Mouse (Mus musculus) liver, embryonic 16.5 days (tissue): ENCODE measurements around the gene Olfr1288. TPM values are rescaled to one million over a fixed set of nuclear protein-coding genes. Genes with fewer than 3 reads are reported as not detected.

Experiments
- ATAC-seq: fragments of 200-750 bp; cut with Nextera tagmentation; 2 replicates; pipeline ENCODE4 v1.8.0; 2017; ENCODE audit warnings: low read depth, mild to moderate bottlenecking, moderate number of reproducible peaks, moderate library complexity
- H3K27ac ChIP-seq: fragments of 300-500 bp; sonication (generic); 2 replicates; pipeline ENCODE4 v1.5.1; 2014; ENCODE audit warnings: mild to moderate bottlenecking, low read length
- H3K27me3 ChIP-seq: fragments of 300-500 bp; sonication (generic); 2 replicates; pipeline ENCODE4 v1.6.1; 2014; ENCODE audit warnings: low read depth, low read length, mixed read lengths; ENCODE audit not compliant: control insufficient read depth, insufficient read depth
- H3K36me3 ChIP-seq: fragments of 300-500 bp; sonication (generic); 2 replicates; pipeline ENCODE4 v1.6.1; 2014; ENCODE audit warnings: mild to moderate bottlenecking; ENCODE audit not compliant: control insufficient read depth, insufficient read depth
- H3K4me1 ChIP-seq: fragments of 300-500 bp; sonication (generic); 2 replicates; pipeline ENCODE4 v1.6.1; 2014; ENCODE audit warnings: low read depth, low read length, mixed read lengths; ENCODE audit not compliant: control insufficient read depth
- H3K4me2 ChIP-seq: fragments of 300-500 bp; sonication (generic); 2 replicates; pipeline ENCODE4 v1.6.1; 2014; ENCODE audit warnings: low read depth, low read length, mixed read lengths
- H3K4me3 ChIP-seq: fragments of 300-500 bp; sonication (generic); 2 replicates; pipeline ENCODE4 v1.5.1; 2014; ENCODE audit warnings: low read depth, mild to moderate bottlenecking, low read length
- H3K9ac ChIP-seq: fragments of 300-500 bp; sonication (generic); 2 replicates; pipeline ENCODE4 v1.6.1; 2014; ENCODE audit warnings: low read depth, low read length
- H3K9me3 ChIP-seq: fragments of 300-500 bp; sonication (generic); replicated peaks from 2 replicates; pipeline ENCODE4 v1.6.1; 2016; ENCODE audit warnings: low read length; ENCODE audit not compliant: control insufficient read depth
- WGBS: fragments of 180-500 bp; shearing (Covaris S2); extraction: QIAGEN DNeasy Blood & Tissue Kit; methylation state at CpG from one replicate; pipeline ENCODE4 v1.1.7; 2014; ENCODE audit not compliant: insufficient replicate concordance; 5-methylcytosine and 5-hydroxymethylcytosine counted together
- polyA plus RNA-seq: library from polyadenylated mRNA; unstranded; fragments of >200 nt; fragmentation: Nextera tagmentation; extraction: Ambion mirVana; gene quantifications from 2 replicates; pipeline ENCODE4 v1.2.1, GENCODE M21; 2015

Olfr1288 gene
- polyA plus RNA-seq = not detected in 2 replicates

GRCm38 (mm10) chr2:111473801-111474200 is at the start of gene Olfr1288:
Gene Olfr1288, plus strand, starts transcription at chr2:111474101.
- H3K27me3 ChIP-seq = no peaks in the 10 kb centered on the region
- H3K4me3 ChIP-seq = no peak within 1 kb of the TSS
- WGBS = 77% methylated on average over 1 of the region's 1 CpGs
- H3K36me3 ChIP-seq = no peaks in the 10 kb centered on the region
- no peak for ATAC-seq
- H3K4me1 ChIP-seq = no peaks in the 10 kb centered on the region
- no peak within 1 kb of the TSS for H3K9ac ChIP-seq
- H3K4me2 ChIP-seq = no peak within 1 kb of the TSS
- H3K27ac ChIP-seq = no peak within 1 kb of the TSS
- no peaks in the 10 kb centered on the region for H3K9me3 ChIP-seq

DNA sequence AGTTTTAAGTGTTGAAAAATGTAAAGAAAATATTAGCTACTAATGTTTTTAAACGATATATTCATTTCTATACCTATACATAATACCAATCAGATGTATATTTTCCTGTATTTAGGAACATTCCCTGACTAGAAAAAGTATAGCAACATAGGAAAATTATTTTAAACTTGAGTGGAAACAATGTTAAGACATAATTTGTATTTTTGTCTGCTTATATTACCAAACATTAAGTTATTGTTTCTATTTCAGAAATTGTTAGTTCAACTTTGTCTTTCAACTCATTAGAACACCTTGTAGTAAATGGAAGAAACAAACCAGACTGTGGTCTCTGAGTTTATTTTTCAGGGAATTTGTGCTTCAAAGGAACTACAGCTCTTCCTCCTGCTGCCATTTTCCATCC is 25.1 kb upstream of the Olfr1288 start, which contains the start of gene Olfr1287:
Gene Olfr1287 (plus strand): TSS at position 301 of the 400 bp plus-strand sequence.
- H3K9ac ChIP-seq = no peak within 1 kb of the TSS
- WGBS = 46% methylated on average over 1 of the region's 1 CpGs
- no peak within 1 kb of the TSS for H3K4me3 ChIP-seq
- no peak for ATAC-seq
- no peaks in the 10 kb centered on the region for H3K9me3 ChIP-seq
- no peaks in the 10 kb centered on the region for H3K36me3 ChIP-seq
- H3K4me2 ChIP-seq = no peak within 1 kb of the TSS
- H3K27ac ChIP-seq = no peak within 1 kb of the TSS
- no peaks in the 10 kb centered on the region for H3K27me3 ChIP-seq
- H3K4me1 ChIP-seq = no peaks in the 10 kb centered on the region

DNA sequence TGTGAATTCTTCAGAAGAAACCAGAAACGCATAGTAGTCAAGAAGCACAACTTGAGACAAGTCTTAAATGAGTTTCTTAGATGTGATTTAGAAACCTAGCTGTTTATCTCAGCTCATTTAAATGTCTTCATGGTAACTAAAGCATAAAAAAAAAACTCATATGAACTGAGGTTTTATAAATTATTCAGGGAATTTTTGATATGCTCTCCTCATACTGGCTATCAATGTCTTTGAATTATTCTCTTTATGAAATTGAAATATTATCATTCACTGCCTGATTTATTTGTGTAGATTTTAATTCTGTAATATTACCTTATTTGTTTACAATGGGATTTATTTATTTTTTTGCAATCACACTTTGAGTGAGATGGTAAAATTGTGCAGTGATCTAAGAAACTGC is 6.6 kb downstream of the Olfr1288 start, which contains the start of gene Olfr1289:
Gene Olfr1289 (plus strand): TSS at position 301 of the 400 bp plus-strand sequence.
- H3K4me2 ChIP-seq = no peak within 1 kb of the TSS
- H3K4me3 ChIP-seq = no peak within 1 kb of the TSS
- H3K27me3 ChIP-seq = no peaks in the 10 kb centered on the region
- H3K4me1 ChIP-seq = no peaks in the 10 kb centered on the region
- no peak within 1 kb of the TSS for H3K27ac ChIP-seq
- ATAC-seq = no peak
- H3K9ac ChIP-seq = no peak within 1 kb of the TSS
- 50% methylated on average over 1 of the region's 1 CpGs for WGBS
- no peaks in the 10 kb centered on the region for H3K9me3 ChIP-seq
- no peaks in the 10 kb centered on the region for H3K36me3 ChIP-seq

- no peaks in the 10 kb centered on the region for H3K4me1 ChIP-seq
- H3K9ac ChIP-seq = no peak within 1 kb of the TSS
- 56% methylated on average over 5 of the region's 5 CpGs for WGBS
- H3K36me3 ChIP-seq = no peaks in the 10 kb centered on the region
- no peaks in the 10 kb centered on the region for H3K27me3 ChIP-seq
- H3K4me2 ChIP-seq = no peak within 1 kb of the TSS
- H3K4me3 ChIP-seq = no peak within 1 kb of the TSS
- no peak within 1 kb of the TSS for H3K27ac ChIP-seq
- no peak for ATAC-seq
- no peaks in the 10 kb centered on the region for H3K9me3 ChIP-seq
Measured at GRCm38 (mm10) chr2:111493729-111494128, 19.8 kb downstream of the Olfr1288 start, which contains the start of gene Olfr1290. Gene Olfr1290, minus strand, starts transcription at chr2:111493829.

DNA sequence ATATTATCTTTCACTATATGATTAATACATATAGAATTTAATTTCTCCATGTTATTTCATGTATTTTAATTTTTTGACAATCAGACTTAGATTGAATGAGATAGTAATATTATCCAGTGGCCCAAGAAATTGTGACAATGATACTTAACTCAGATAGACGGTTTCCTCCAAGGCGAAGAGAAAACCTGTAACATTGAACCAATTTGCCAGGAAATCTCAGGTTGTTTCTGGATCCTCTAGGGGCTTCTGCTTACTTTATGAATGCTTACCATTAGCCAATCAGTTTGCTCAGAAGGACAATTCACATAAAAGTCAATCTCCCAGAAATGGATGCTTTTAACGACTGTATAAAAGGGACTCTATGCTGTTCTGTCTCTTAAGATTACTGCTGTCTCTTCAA is 23.0 kb downstream of the Olfr1288 start, which contains the start of gene Olfr1291-ps1:
Gene Olfr1291-ps1 (plus strand): TSS at position 301 of the 400 bp plus-strand sequence.
- H3K36me3 ChIP-seq = no peaks in the 10 kb centered on the region
- no peaks in the 10 kb centered on the region for H3K27me3 ChIP-seq
- ATAC-seq = no peak
- no peak within 1 kb of the TSS for H3K27ac ChIP-seq
- no peak within 1 kb of the TSS for H3K4me3 ChIP-seq
- H3K9ac ChIP-seq = no peak within 1 kb of the TSS
- 79% methylated on average over 3 of the region's 3 CpGs for WGBS
- H3K9me3 ChIP-seq = no peaks in the 10 kb centered on the region
- no peak within 1 kb of the TSS for H3K4me2 ChIP-seq
- no peaks in the 10 kb centered on the region for H3K4me1 ChIP-seq

GRCm38 (mm10) chr2:111517451-111517850 is 43.5 kb downstream of the Olfr1288 start:
- Histone ChIP-seq H3K27ac (no peak overlapping the region), H3K9ac (no peak overlapping the region), H3K36me3 (no peaks in the 10 kb centered on the region), H3K4me2 (no peak overlapping the region), H3K27me3 (no peaks in the 10 kb centered on the region), H3K4me3 (no peak overlapping the region), H3K4me1 (no peaks in the 10 kb centered on the region), H3K9me3 (no peaks in the 10 kb centered on the region)
- ATAC-seq = no peak
- WGBS = 76% methylated on average over 10 of the region's 10 CpGs

DNA sequence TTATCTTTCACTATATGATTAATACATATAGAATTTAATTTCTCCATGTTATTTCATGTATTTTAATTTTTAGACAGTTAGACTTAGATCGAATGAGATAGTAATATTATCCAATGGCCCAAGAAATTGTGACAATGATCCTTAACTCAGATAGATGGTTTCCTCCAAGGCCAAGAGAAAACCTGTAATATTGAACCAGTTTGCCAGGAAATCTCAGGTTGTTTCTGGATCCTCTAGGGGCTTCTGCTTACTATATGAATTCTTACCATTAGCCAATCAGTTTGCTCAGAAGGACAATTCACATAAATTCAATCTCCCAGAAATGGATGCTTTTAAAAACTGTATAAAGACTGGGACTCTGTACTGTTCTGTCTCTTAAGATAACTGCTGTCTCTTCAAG is 51.0 kb downstream of the Olfr1288 start, which contains the start of gene Olfr1293-ps:
Gene Olfr1293-ps (plus strand): TSS at position 301 of the 400 bp plus-strand sequence.
- H3K4me3 ChIP-seq = no peak within 1 kb of the TSS
- no peak within 1 kb of the TSS for H3K9ac ChIP-seq
- no peaks in the 10 kb centered on the region for H3K9me3 ChIP-seq
- H3K27ac ChIP-seq = no peak within 1 kb of the TSS
- no peaks in the 10 kb centered on the region for H3K4me1 ChIP-seq
- no peaks in the 10 kb centered on the region for H3K36me3 ChIP-seq
- no peaks in the 10 kb centered on the region for H3K27me3 ChIP-seq
- 53% methylated on average over 1 of the region's 1 CpGs for WGBS
- no peak for ATAC-seq
- no peak within 1 kb of the TSS for H3K4me2 ChIP-seq

Other genes starting within 250 kb of the Olfr1288 start
- not detected in 2 replicates for gene 4930430A15Rik, start 244.5 kb upstream of the Olfr1288 start, polyA plus RNA-seq
- not detected in 2 replicates for gene Olfr1275, start 238.8 kb upstream of the Olfr1288 start, polyA plus RNA-seq
- gene Olfr1276, start 219.6 kb upstream of the Olfr1288 start, polyA plus RNA-seq = not detected in 2 replicates
- gene Olfr1277, start 200.0 kb upstream of the Olfr1288 start, polyA plus RNA-seq = not detected in 2 replicates
- gene Olfr1278, start 184.0 kb upstream of the Olfr1288 start, polyA plus RNA-seq = not detected in 2 replicates
- gene Olfr1279, start 173.5 kb upstream of the Olfr1288 start, polyA plus RNA-seq = not detected in 2 replicates
- gene Olfr1280, start 160.1 kb upstream of the Olfr1288 start, polyA plus RNA-seq = not detected in 2 replicates
- gene Olfr1281, start 147.6 kb upstream of the Olfr1288 start, polyA plus RNA-seq = not detected in 2 replicates
- not detected in 2 replicates for gene Olfr1282, start 138.0 kb upstream of the Olfr1288 start, polyA plus RNA-seq
- not detected in 2 replicates for gene Olfr1283, start 107.3 kb upstream of the Olfr1288 start, polyA plus RNA-seq
- not detected in 2 replicates for gene Olfr1284, start 98.6 kb upstream of the Olfr1288 start, polyA plus RNA-seq
- not detected in 2 replicates for gene Olfr1286, start 51.0 kb upstream of the Olfr1288 start, polyA plus RNA-seq
- gene Olfr1287, start 25.0 kb upstream of the Olfr1288 start, polyA plus RNA-seq = not detected in 2 replicates
- gene Olfr1289, start 6.7 kb downstream of the Olfr1288 start, polyA plus RNA-seq = not detected in 2 replicates
- gene Olfr1290, start 19.7 kb downstream of the Olfr1288 start, polyA plus RNA-seq = not detected in 2 replicates
- not detected in 2 replicates for gene Olfr1291-ps1, start 23.1 kb downstream of the Olfr1288 start, polyA plus RNA-seq
- not detected in 2 replicates for gene Olfr1293-ps, start 51.1 kb downstream of the Olfr1288 start, polyA plus RNA-seq
- gene Olfr1294, start 66.2 kb downstream of the Olfr1288 start, polyA plus RNA-seq = not detected in 2 replicates
- not detected in 2 replicates for gene Olfr1295, start 95.6 kb downstream of the Olfr1288 start, polyA plus RNA-seq
- gene Olfr1297, start 152.4 kb downstream of the Olfr1288 start, polyA plus RNA-seq = not detected in 2 replicates
- not detected in 2 replicates for gene Olfr1298, start 175.1 kb downstream of the Olfr1288 start, polyA plus RNA-seq
- not detected in 2 replicates for gene Olfr1299, start 187.3 kb downstream of the Olfr1288 start, polyA plus RNA-seq